Mouse (Mus musculus): Measurements from ENCODE around the gene Npm1. TPM values are rescaled to one million over a fixed set of nuclear protein-coding genes. Genes with fewer than 3 reads are reported as not detected.

The Npm1 gene
- total and polyA plus RNA-seq, 3 experiments: 57.6 to 161 (median 136) TPM

GRCm38 (mm10) chr11:33157453-33158196 is 5.4 kb downstream of the Npm1 start:
- no peak for DNase-seq
- no peak overlapping the region for H3K9ac ChIP-seq (ENCODE audit: low read depth, low read length)
- 72% methylated on average over 2 of the region's 2 CpGs for WGBS
- no peak overlapping the region for H3K4me3 ChIP-seq
- peaks cover 29% of the 10 kb centered on the region for H3K36me3 ChIP-seq (ENCODE audit: control insufficient read depth, insufficient read depth, low read length)
- intact Hi-C loops (cut with DNase I): no loop called here
- H3K4me1 ChIP-seq (ENCODE audit: control insufficient read depth, insufficient read depth, low read length): peaks cover 2% of the 10 kb centered on the region
- no peaks in the 10 kb centered on the region for H3K79me2 ChIP-seq (replicated peaks; ENCODE audit: control insufficient read depth, insufficient read depth, low read length)
- TF ChIP-seq EP300 (IDR thresholded peaks at IDR 0.05; ENCODE audit: insufficient read depth, low read depth, low read length): no peak
- no peak for TF ChIP-seq CTCF (IDR thresholded peaks at IDR 0.05)
- no peak for TF ChIP-seq POLR2A (IDR thresholded peaks at IDR 0.05; ENCODE audit: insufficient read depth, low read depth, low read length)
- H3K27me3 ChIP-seq (ENCODE audit: control insufficient read depth, insufficient read depth, low read length): no peaks in the 10 kb centered on the region
- no peak overlapping the region for H3K27ac ChIP-seq

GRCm38 (mm10) chr11:33156436-33157015 is 6.5 kb downstream of the Npm1 start:
- no peak for DNase-seq
- no peak for TF ChIP-seq CTCF (IDR thresholded peaks at IDR 0.05)
- no peak for TF ChIP-seq EP300 (IDR thresholded peaks at IDR 0.05; ENCODE audit: insufficient read depth, low read depth, low read length)
- no peak for TF ChIP-seq POLR2A (IDR thresholded peaks at IDR 0.05; ENCODE audit: insufficient read depth, low read depth, low read length)
- H3K79me2 ChIP-seq (replicated peaks; ENCODE audit: control insufficient read depth, insufficient read depth, low read length): no peaks in the 10 kb centered on the region
- WGBS: 89% methylated on average over 4 of the region's 4 CpGs
- H3K4me1 ChIP-seq (ENCODE audit: control insufficient read depth, insufficient read depth, low read length): no peaks in the 10 kb centered on the region
- no peaks in the 10 kb centered on the region for H3K27me3 ChIP-seq (ENCODE audit: control insufficient read depth, insufficient read depth, low read length)
- intact Hi-C loops (cut with DNase I): no loop called here
- no peak overlapping the region for H3K9ac ChIP-seq (ENCODE audit: low read depth, low read length)
- H3K36me3 ChIP-seq (ENCODE audit: control insufficient read depth, insufficient read depth, low read length): peaks cover 28% of the 10 kb centered on the region
- H3K4me3 ChIP-seq: no peak overlapping the region
- H3K27ac ChIP-seq: no peak overlapping the region

- TF ChIP-seq CTCF (IDR thresholded peaks at IDR 0.05) (no peak), EP300 (IDR thresholded peaks at IDR 0.05; ENCODE audit: insufficient read depth, low read depth, low read length) (no peak), POLR2A (IDR thresholded peaks at IDR 0.05; ENCODE audit: insufficient read depth, low read depth, low read length) (no peak)
These were observed 8.5 kb downstream of the Npm1 start for GRCm38 (mm10) chr11:33154459-33154858.

GRCm38 (mm10) chr11:33152997-33153396 is 10.0 kb downstream of the Npm1 start:
- Histone ChIP-seq H3K27ac (no peak overlapping the region), H3K4me3 (no peak overlapping the region), H3K79me2 (replicated peaks; ENCODE audit: control insufficient read depth, insufficient read depth, low read length) (no peaks in the 10 kb centered on the region), H3K4me1 (ENCODE audit: control insufficient read depth, insufficient read depth, low read length) (no peaks in the 10 kb centered on the region), H3K27me3 (ENCODE audit: control insufficient read depth, insufficient read depth, low read length) (no peaks in the 10 kb centered on the region), H3K9ac (ENCODE audit: low read depth, low read length) (no peak overlapping the region), H3K36me3 (ENCODE audit: control insufficient read depth, insufficient read depth, low read length) (peaks cover 14% of the 10 kb centered on the region)
- TF ChIP-seq EP300 (IDR thresholded peaks at IDR 0.05; ENCODE audit: insufficient read depth, low read depth, low read length) (no peak), POLR2A (IDR thresholded peaks at IDR 0.05; ENCODE audit: insufficient read depth, low read depth, low read length) (no peak), CTCF (IDR thresholded peaks at IDR 0.05) (no peak)
- 88% methylated on average over 1 of the region's 1 CpGs for WGBS
- DNase-seq: no peak
- intact Hi-C loops (cut with DNase I): no loop called here

More at GRCm38 (mm10) chr11:33154459-33154858, 8.5 kb downstream of the Npm1 start:
- Histone ChIP-seq H3K4me3 (no peak overlapping the region), H3K4me1 (ENCODE audit: control insufficient read depth, insufficient read depth, low read length) (no peaks in the 10 kb centered on the region), H3K9ac (ENCODE audit: low read depth, low read length) (no peak overlapping the region), H3K27ac (no peak overlapping the region), H3K79me2 (replicated peaks; ENCODE audit: control insufficient read depth, insufficient read depth, low read length) (no peaks in the 10 kb centered on the region), H3K27me3 (ENCODE audit: control insufficient read depth, insufficient read depth, low read length) (no peaks in the 10 kb centered on the region), H3K36me3 (ENCODE audit: control insufficient read depth, insufficient read depth, low read length) (peaks cover 15% of the 10 kb centered on the region)
- 73% methylated on average over 3 of the region's 3 CpGs for WGBS
- no peak for DNase-seq
- intact Hi-C loops (cut with DNase I): no loop called here

GRCm38 (mm10) chr11:33151780-33152145 is 11.2 kb downstream of the Npm1 start:
- Histone ChIP-seq H3K27me3 (ENCODE audit: control insufficient read depth, insufficient read depth, low read length) (0 out of 2 replicates have a peak, but pooled peaks cover 1% of the 10 kb centered on the region), H3K4me1 (ENCODE audit: control insufficient read depth, insufficient read depth, low read length) (no peaks in the 10 kb centered on the region; the same call in 1 of the 2 replicates), H3K4me3 (no peak overlapping the region), H3K9ac (ENCODE audit: low read depth, low read length) (no peak overlapping the region), H3K36me3 (ENCODE audit: control insufficient read depth, insufficient read depth, low read length) (peaks cover 14% of the 10 kb centered on the region), H3K79me2 (replicated peaks; ENCODE audit: control insufficient read depth, insufficient read depth, low read length) (no peaks in the 10 kb centered on the region), H3K27ac (no peak overlapping the region)
- intact Hi-C loops (cut with DNase I): no loop called here
- no peak for DNase-seq
- WGBS: 82% methylated on average over 4 of the region's 4 CpGs
- TF ChIP-seq EP300 (IDR thresholded peaks at IDR 0.05; ENCODE audit: insufficient read depth, low read depth, low read length) (no peak), POLR2A (IDR thresholded peaks at IDR 0.05; ENCODE audit: insufficient read depth, low read depth, low read length) (no peak), CTCF (IDR thresholded peaks at IDR 0.05) (no peak)

All from heart, adult 2 months (tissue).